In genomic region chr11:49609868-49610824, GRCm38 (mm10) we compare ENCODE assay signal across 9 mouse cellular contexts. TPM values are rescaled to one million over a fixed set of nuclear protein-coding genes. Genes with fewer than 3 reads are reported as not detected.
DNase-seq lines count a peak whose midpoint lies in the region; ATAC-seq and TF ChIP-seq lines count a peak whose summit lies in the region.
"Not testable (repeated sequence)": the region's sequence is repeated elsewhere in the genome, so short reads cannot be mapped to it uniquely, and the experiment has no call there.
"Had no signal": no experiment of that assay in that cellular context is flagged by ENCODE, and none has a peak within 500 bp of the region (broad histone marks: within the 10 kb centered on the region; RNA-seq: fewer than 3 reads in every experiment).

No protein-coding gene starts in this region.

- H3K27ac ChIP-seq in ES-E14 (ENCODE audit: insufficient read depth, low read depth, low read length, poor library complexity, severe bottlenecking); kidney, embryonic 14.5 days (ENCODE audit: low read depth, low read length); liver, embryonic 11.5 days (ENCODE audit: low read depth, low read length): not testable (repeated sequence)
- peak overlapping the region; percentile 79 for H3K27ac ChIP-seq in gastrocnemius, adult 2 months

- peak; percentile 48 for ATAC-seq in kidney, embryonic 14.5 days (ENCODE audit: low FRiP score, low TSS enrichment)
- not testable (repeated sequence) for ATAC-seq in liver, embryonic 11.5 days (replicated peaks; ENCODE audit: low FRiP score)
- ATAC-seq in megakaryocyte, adult 5-6 weeks (ENCODE audit: poor library complexity, severe bottlenecking): peak; percentile 37; the same call in 1 of the 2 replicates

- peak overlapping the region; percentile 64 to 73 for H3K4me3 ChIP-seq in ES-E14 (ENCODE audit: insufficient read depth in 1 of 2, low read depth in 1 of 2, low read length in 2 of 2, poor library complexity in 1 of 2, severe bottlenecking in 1 of 2)
- peak overlapping the region; percentile 74 for H3K4me3 ChIP-seq in gastrocnemius, adult 2 months
- peak overlapping the region; percentile 45 for H3K4me3 ChIP-seq in kidney, embryonic 14.5 days (ENCODE audit: low read length)
- H3K4me3 ChIP-seq in liver, embryonic 11.5 days (ENCODE audit: low read depth, low read length): peak overlapping the region; percentile 48

- not testable (repeated sequence) for DNase-seq in ES-E14 (ENCODE audit: low read depth, low spot score); liver, embryonic 11.5 days (ENCODE audit: low spot score)
- peak; percentile 34 for DNase-seq in embryo, embryonic 10.5 days (ENCODE audit: low spot score)
- peak; percentile 38 for DNase-seq in gastrocnemius, adult 2 months
- peak; percentile 53 for DNase-seq in heart, postnatal 4 days
- DNase-seq in retina, embryonic 14.5 days (ENCODE audit: low spot score): peak; percentile 26

- not testable (repeated sequence) for H3K4me1 ChIP-seq in ES-E14 (ENCODE audit: control insufficient read depth in 2 of 2, insufficient read depth in 2 of 2, low read length in 2 of 2, poor library complexity in 1 of 2); kidney, embryonic 14.5 days (ENCODE audit: control insufficient read depth, insufficient read depth, low read length); liver, embryonic 11.5 days (replicated peaks; ENCODE audit: control insufficient read depth, insufficient read depth, low read length)

- peak; percentile 30; the same call in 1 of the 2 replicates for TF ChIP-seq CTCF in gastrocnemius, adult 2 months (IDR thresholded peaks at IDR 0.05)

- intact Hi-C loops in gastrocnemius, adult 2 months (cut with DNase I): not testable (repeated sequence)

- not testable (repeated sequence) for H3K36me3 ChIP-seq in ES-E14 (ENCODE audit: control insufficient read depth, insufficient read depth, low read length, poor library complexity, severe bottlenecking); kidney, embryonic 14.5 days (ENCODE audit: control insufficient read depth, insufficient read depth, low read length); liver, embryonic 11.5 days (ENCODE audit: control insufficient read depth, insufficient read depth, low read length)

- peak overlapping the region; percentile 61 for H3K4me2 ChIP-seq in kidney, embryonic 14.5 days (replicated peaks; ENCODE audit: low read depth, low read length)
- H3K4me2 ChIP-seq in liver, embryonic 11.5 days: peak overlapping the region; percentile 68

- not testable (repeated sequence) for H3K9me3 ChIP-seq in ES-E14 (ENCODE audit: control insufficient read depth, insufficient read depth, low read depth, low read length); kidney, embryonic 14.5 days (ENCODE audit: control insufficient read depth, low read length); liver, embryonic 11.5 days (ENCODE audit: control insufficient read depth, low read length)

- H3K27me3 ChIP-seq in kidney, embryonic 14.5 days (ENCODE audit: control insufficient read depth, insufficient read depth, low read length): not testable (repeated sequence)
- H3K27me3 ChIP-seq in liver, embryonic 11.5 days (replicated peaks; ENCODE audit: control insufficient read depth, insufficient read depth, low read length): peaks cover 35% of the 10 kb centered on the region

- H3K9ac ChIP-seq in ES-E14 (ENCODE audit: insufficient read depth, low read depth, low read length, poor library complexity, severe bottlenecking): peak overlapping the region; percentile 63
- peak overlapping the region; percentile 34; the same call in 1 of the 2 replicates for H3K9ac ChIP-seq in kidney, embryonic 14.5 days (ENCODE audit: low read depth, low read length)
- H3K9ac ChIP-seq in liver, embryonic 11.5 days (ENCODE audit: low read depth, low read length): not testable (repeated sequence)

- 1% methylated on average over 49 of the region's 52 CpGs for WGBS in kidney, embryonic 14.5 days
- WGBS in liver, embryonic 11.5 days: 2% methylated on average over 49 of the region's 52 CpGs

- in situ Hi-C loops in ES-E14 (cut with MboI; ENCODE audit: low sequenced_read_pairs in 2 of 2, unreplicated experiment in 2 of 2): not testable (repeated sequence)

RNA-seq across cellular contexts. Expression of gene Flt4, which starts 1.1 kb away (rescaled TPM):
- total RNA-seq in ES-E14 (2012; rRNA removed): 4.3 and 6.7 TPM in 2 replicates
- 1 to 10 TPM; 2.8 to 4.3 TPM for total RNA-seq in gastrocnemius, adult 2 months (2021)
- total RNA-seq in heart, postnatal 4 days (2021): 10 to 100 TPM; 14.7 to 19.0 TPM
- polyA plus RNA-seq in kidney, embryonic 14.5 days (2014; fragmentation: Nextera tagmentation; extraction: Ambion mirVana): 6.5 and 10.6 TPM in 2 replicates
- 9.2 and 9.9 TPM in 2 replicates for polyA plus RNA-seq in liver, embryonic 11.5 days (2014; fragmentation: Nextera tagmentation; extraction: Ambion mirVana)
- 0.09 TPM in 1 of 2 replicates, not detected in the other for total RNA-seq in megakaryocyte, adult 5-6 weeks (2015)
- not detected in 2 replicates for total RNA-seq in megakaryocyte, adult 5-6 weeks (2017)

RNA-seq across cellular contexts. Expression of gene Scgb3a1, which starts 53.3 kb away (rescaled TPM):
- total RNA-seq in ES-E14 (2012; rRNA removed): 1.4 and 1.6 TPM in 2 replicates
- total RNA-seq in gastrocnemius, adult 2 months (2021): not detected
- not detected for total RNA-seq in heart, postnatal 4 days (2021)
- not detected in 2 replicates for polyA plus RNA-seq in kidney, embryonic 14.5 days (2014; fragmentation: Nextera tagmentation; extraction: Ambion mirVana)
- not detected in 2 replicates for polyA plus RNA-seq in liver, embryonic 11.5 days (2014; fragmentation: Nextera tagmentation; extraction: Ambion mirVana)
- total RNA-seq in megakaryocyte, adult 5-6 weeks (2015): not detected in 2 replicates
- total RNA-seq in megakaryocyte, adult 5-6 weeks (2017): not detected in 2 replicates
- total RNA-seq: layer of hippocampus, adult 8-10 months had no signal

RNA-seq across cellular contexts. Expression of gene Olfr1380, which starts 53.5 kb away (rescaled TPM):
- not detected in 2 replicates for total RNA-seq in ES-E14 (2012; rRNA removed)
- total RNA-seq in gastrocnemius, adult 2 months (2021): not detected
- not detected for total RNA-seq in heart, postnatal 4 days (2021)
- polyA plus RNA-seq in kidney, embryonic 14.5 days (2014; fragmentation: Nextera tagmentation; extraction: Ambion mirVana): not detected in 2 replicates
- not detected in 2 replicates for polyA plus RNA-seq in liver, embryonic 11.5 days (2014; fragmentation: Nextera tagmentation; extraction: Ambion mirVana)
- total RNA-seq in megakaryocyte, adult 5-6 weeks (2015): not detected in 2 replicates
- total RNA-seq in megakaryocyte, adult 5-6 weeks (2017): not detected in 2 replicates
- total RNA-seq: layer of hippocampus, adult 8-10 months had no signal
